Comparison of ENCODE assay signal across 31 mouse cellular contexts in the genomic region with DNA sequence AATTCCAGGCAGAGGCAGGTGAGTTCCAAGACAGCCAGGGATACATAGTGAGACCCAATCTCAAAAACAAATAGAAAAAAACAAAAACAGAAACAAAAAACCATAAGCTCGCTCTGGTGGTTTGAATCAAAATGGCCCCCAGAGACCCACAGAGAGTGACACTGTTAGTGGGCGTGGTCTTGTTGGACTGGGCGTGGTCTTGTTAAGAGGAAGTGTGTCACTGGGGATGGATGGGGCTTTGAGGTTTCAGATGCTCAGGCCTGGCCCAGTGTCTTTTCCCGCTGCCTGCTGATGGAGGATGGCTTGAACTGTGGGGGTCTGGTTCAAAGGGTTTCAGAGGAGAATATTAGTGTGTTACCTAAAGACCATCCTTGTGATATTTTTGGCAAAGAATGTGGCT. TPM values are rescaled to one million over a fixed set of nuclear protein-coding genes. Genes with fewer than 3 reads are reported as not detected.
A peak's percentile ranks its signal among the peaks of the same experiment; 100 is the strongest.
DNase-seq lines count a peak whose midpoint lies in the region; ATAC-seq and TF ChIP-seq lines count a peak whose summit lies in the region.
"Had no signal": no experiment of that assay in that cellular context is flagged by ENCODE, and none has a peak within 500 bp of the region (broad histone marks: within the 10 kb centered on the region; RNA-seq: fewer than 3 reads in every experiment).

No protein-coding gene starts in this region.

- no peak for TF ChIP-seq CTCF in layer of hippocampus, adult 2 months (conservative IDR thresholded peaks at IDR 0.05)

- peak; percentile 70 for ATAC-seq in granulocyte monocyte progenitor cell, adult 5-6 weeks (replicated peaks; ENCODE audit: poor library complexity, severe bottlenecking)
- ATAC-seq: forebrain, embryonic 14.5 days; hindbrain, postnatal 0 days; intestine, postnatal 0 days; liver, embryonic 12.5 days; liver, postnatal 0 days had no signal

- no peak overlapping the region for H3K27ac ChIP-seq in layer of hippocampus, adult 2 months
- H3K27ac ChIP-seq: embryonic facial prominence, embryonic 12.5 days; hindbrain, embryonic 12.5 days; hindbrain, postnatal 0 days; liver, embryonic 12.5 days; midbrain, embryonic 12.5 days; neural tube, embryonic 12.5 days; stomach, postnatal 0 days had no signal

- peak; percentile 39 for DNase-seq in embryo, embryonic 11 days
- no peak for DNase-seq in embryo, embryonic 10 days (ENCODE audit: low spot score)
- peak; percentile 14 for DNase-seq in NIH3T3 (ENCODE audit: low read depth)
- no peak for DNase-seq in layer of hippocampus, adult 2 months (ENCODE audit: low spot score in 2 of 2)
- DNase-seq in kidney, postnatal 14 days: no peak
- DNase-seq in retina, embryonic 14.5 days (ENCODE audit: low spot score): no peak
- DNase-seq: adrenal gland, postnatal 14 days; cerebellum, adult 18-20 months; cerebellum, postnatal 10 days; gastrocnemius, postnatal 25 days; heart, adult 18-20 months; heart, postnatal 36 days; kidney, postnatal 25 days; left cerebral cortex, postnatal 4 days; liver, postnatal 0 days; lung, postnatal 36 days; right cerebral cortex, postnatal 4 days; thymus, adult 18-20 months; thymus, postnatal 36 days had no signal

- no peak overlapping the region for H3K4me3 ChIP-seq in layer of hippocampus, adult 2 months
- H3K4me3 ChIP-seq: embryonic facial prominence, embryonic 12.5 days; hindbrain, embryonic 12.5 days; liver, embryonic 12.5 days; megakaryocyte, embryonic 14.5 days; midbrain, embryonic 12.5 days; myocyte; neural tube, embryonic 12.5 days had no signal

RNA-seq across cellular contexts. Expression of a gene that starts 13.4 kb away (rescaled TPM):
- not detected in 2 replicates for total RNA-seq in granulocyte monocyte progenitor cell, adult 5-6 weeks (2014; fragmentation: Nextera tagmentation)
- not detected in 2 replicates for total RNA-seq in granulocyte monocyte progenitor cell, adult 5-6 weeks (2017)
- 1 to 10 TPM in 1 of 2 experiments, under 1 TPM in 1; 0.61 to 1.2 TPM for total RNA-seq in layer of hippocampus, adult 2 months (2021)
- total RNA-seq: adrenal gland, postnatal 14 days had no signal

RNA-seq across cellular contexts. Expression of a gene that starts 53.9 kb away (rescaled TPM):
- 48.8 and 61.7 TPM in 2 replicates for total RNA-seq in granulocyte monocyte progenitor cell, adult 5-6 weeks (2014; fragmentation: Nextera tagmentation)
- total RNA-seq in granulocyte monocyte progenitor cell, adult 5-6 weeks (2017): 29.0 and 32.7 TPM in 2 replicates
- 10 to 100 TPM; 32.8 to 34.1 TPM for total RNA-seq in layer of hippocampus, adult 2 months (2021)

Comparison
In these comparisons a context has a peak if more than half of its experiments do, and no peak if none do; other contexts are left out.
1. DNase-seq: peak in embryo, embryonic 11 days (single experiment) and NIH3T3 (single experiment); none in embryo, embryonic 10 days (single experiment), layer of hippocampus, adult 2 months (0 of 2), kidney, postnatal 14 days (single experiment) and retina, embryonic 14.5 days (single experiment).